Mouse (Mus musculus) liver, embryonic 11.5 days (tissue): Measurements from ENCODE around the gene Cdh18. TPM values are rescaled to one million over a fixed set of nuclear protein-coding genes. Genes with fewer than 3 reads are reported as not detected.

ENCODE experiments used
- ATAC-seq: fragments of 200-750 bp; cut with Nextera tagmentation; replicated peaks from 2 replicates; pipeline ENCODE4 v1.8.0; 2017; ENCODE audit warnings: moderate number of reproducible peaks, mild to moderate bottlenecking, moderate TSS enrichment, moderate library complexity; ENCODE audit not compliant: low FRiP score
- DNase-seq: peaks from one replicate; pipeline ENCODE4 v3.0.0-alpha.2; 2017; ENCODE audit warnings: low spot score
- H3K27ac ChIP-seq: fragments of 300-500 bp; sonication (generic); 2 replicates; pipeline ENCODE4 v1.5.1; 2014; ENCODE audit warnings: mild to moderate bottlenecking, low read depth, low read length, control low read depth
- H3K27me3 ChIP-seq: fragments of 300-500 bp; sonication (generic); replicated peaks from 2 replicates; pipeline ENCODE4 v1.6.1; 2014; ENCODE audit warnings: low read length, mixed read lengths; ENCODE audit not compliant: control insufficient read depth, insufficient read depth
- H3K36me3 ChIP-seq: fragments of 300-500 bp; sonication (generic); 2 replicates; pipeline ENCODE4 v1.6.1; 2014; ENCODE audit warnings: mild to moderate bottlenecking, low read length, moderate library complexity, mixed read lengths; ENCODE audit not compliant: control insufficient read depth, insufficient read depth
- H3K4me1 ChIP-seq: fragments of 300-500 bp; sonication (generic); replicated peaks from 2 replicates; pipeline ENCODE4 v1.6.1; 2014; ENCODE audit warnings: low read length, mixed read lengths; ENCODE audit not compliant: control insufficient read depth, insufficient read depth
- H3K4me2 ChIP-seq: fragments of 300-500 bp; sonication (generic); 2 replicates; pipeline ENCODE4 v1.6.1; 2014; ENCODE audit warnings: mild to moderate bottlenecking, control low read depth, moderate library complexity
- H3K4me3 ChIP-seq: fragments of 300-500 bp; sonication (generic); 2 replicates; pipeline ENCODE4 v1.5.1; 2014; ENCODE audit warnings: low read depth, low read length, control low read depth
- H3K9ac ChIP-seq: fragments of 300-500 bp; sonication (generic); 2 replicates; pipeline ENCODE4 v1.6.1; 2014; ENCODE audit warnings: low read depth, low read length, control low read depth
- H3K9me3 ChIP-seq: fragments of 300-500 bp; sonication (generic); 2 replicates; pipeline ENCODE4 v1.6.1; 2016; ENCODE audit warnings: low read length, inconsistent platforms, mixed read lengths; ENCODE audit not compliant: control insufficient read depth
- WGBS: fragments of 180-500 bp; shearing (Covaris S2); extraction: QIAGEN DNeasy Blood & Tissue Kit; methylation state at CpG from one replicate; pipeline ENCODE4 v1.1.7; 2014; 5-methylcytosine and 5-hydroxymethylcytosine counted together
- polyA plus RNA-seq: library from polyadenylated mRNA; unstranded; fragments of >200 nt; fragmentation: Nextera tagmentation; extraction: Ambion mirVana; gene quantifications from 2 replicates; pipeline ENCODE4 v1.2.1, GENCODE M21; 2014

The Cdh18 gene
- polyA plus RNA-seq, 1 experiment from 2014 or later: 0.14 TPM

GRCm38 (mm10) chr15:22984647-22985046 is 435.8 kb downstream of the Cdh18 start:
- H3K27ac ChIP-seq: no peak overlapping the region
- H3K4me2 ChIP-seq: no peak overlapping the region
- no peak overlapping the region for H3K9ac ChIP-seq
- H3K4me1 ChIP-seq: no peaks in the 10 kb centered on the region
- no peaks in the 10 kb centered on the region for H3K27me3 ChIP-seq
- ATAC-seq: no peak
- no peaks in the 10 kb centered on the region for H3K36me3 ChIP-seq
- H3K9me3 ChIP-seq: no peaks in the 10 kb centered on the region
- no peak overlapping the region for H3K4me3 ChIP-seq
- DNase-seq: no peak
- 72% methylated on average over 5 of the region's 5 CpGs for WGBS

GRCm38 (mm10) chr15:23016680-23017079 is 467.9 kb downstream of the Cdh18 start:
- 86% methylated on average over 5 of the region's 5 CpGs for WGBS
- Histone ChIP-seq H3K27ac (no peak overlapping the region), H3K27me3 (no peaks in the 10 kb centered on the region), H3K4me1 (no peaks in the 10 kb centered on the region), H3K4me2 (no peak overlapping the region), H3K36me3 (no peaks in the 10 kb centered on the region), H3K9ac (no peak overlapping the region), H3K4me3 (no peak overlapping the region), H3K9me3 (no peaks in the 10 kb centered on the region)
- DNase-seq: no peak
- no peak for ATAC-seq

GRCm38 (mm10) chr15:23021151-23021550 is 472.3 kb downstream of the Cdh18 start:
- Histone ChIP-seq H3K4me3 (no peak overlapping the region), H3K4me2 (no peak overlapping the region), H3K4me1 (no peaks in the 10 kb centered on the region), H3K9me3 (no peaks in the 10 kb centered on the region), H3K9ac (no peak overlapping the region), H3K27ac (no peak overlapping the region), H3K36me3 (no peaks in the 10 kb centered on the region), H3K27me3 (no peaks in the 10 kb centered on the region)
- 33% methylated on average over 2 of the region's 2 CpGs for WGBS
- ATAC-seq (no peak), DNase-seq (no peak)

GRCm38 (mm10) chr15:23022635-23023034 is 473.8 kb downstream of the Cdh18 start:
- no peak overlapping the region for H3K4me2 ChIP-seq
- ATAC-seq: no peak
- no peak for DNase-seq

GRCm38 (mm10) chr15:23035551-23036207 is 486.9 kb downstream of the Cdh18 start:
- H3K9ac ChIP-seq: no peak overlapping the region
- no peaks in the 10 kb centered on the region for H3K9me3 ChIP-seq
- H3K4me1 ChIP-seq: no peaks in the 10 kb centered on the region
- DNase-seq (no peak), ATAC-seq (no peak; the same call in 1 of the 2 replicates)
- H3K36me3 ChIP-seq: no peaks in the 10 kb centered on the region
- no peaks in the 10 kb centered on the region for H3K27me3 ChIP-seq
- 12% methylated on average over 14 of the region's 14 CpGs for WGBS
- peak overlapping the region; percentile 58 for H3K4me2 ChIP-seq
- H3K4me3 ChIP-seq: peak overlapping the region; percentile 21
- no peak overlapping the region for H3K27ac ChIP-seq

More at GRCm38 (mm10) chr15:23022635-23023034, 473.8 kb downstream of the Cdh18 start:
- no peak overlapping the region for H3K27ac ChIP-seq
- no peaks in the 10 kb centered on the region for H3K36me3 ChIP-seq
- no peak overlapping the region for H3K4me3 ChIP-seq
- H3K4me1 ChIP-seq: no peaks in the 10 kb centered on the region
- no peak overlapping the region for H3K9ac ChIP-seq
- H3K9me3 ChIP-seq: no peaks in the 10 kb centered on the region
- no peaks in the 10 kb centered on the region for H3K27me3 ChIP-seq

- Histone ChIP-seq H3K4me3 (peak overlapping the region; percentile 21), H3K36me3 (no peaks in the 10 kb centered on the region), H3K9ac (no peak overlapping the region), H3K4me1 (no peaks in the 10 kb centered on the region), H3K27me3 (no peaks in the 10 kb centered on the region), H3K4me2 (peak overlapping the region; percentile 58), H3K9me3 (no peaks in the 10 kb centered on the region), H3K27ac (no peak overlapping the region)
- WGBS: 14% methylated on average over 23 of the region's 23 CpGs
- peak; percentile 34 for DNase-seq
- peak; percentile 74 for ATAC-seq
These were observed 487.6 kb downstream of the Cdh18 start for GRCm38 (mm10) chr15:23036208-23037065.

GRCm38 (mm10) chr15:23037561-23037960 is 488.7 kb downstream of the Cdh18 start:
- H3K9ac ChIP-seq: no peak overlapping the region

GRCm38 (mm10) chr15:23046127-23046785 is 497.4 kb downstream of the Cdh18 start:
- H3K27me3 ChIP-seq: no peaks in the 10 kb centered on the region
- H3K4me2 ChIP-seq: no peak overlapping the region
- H3K36me3 ChIP-seq: no peaks in the 10 kb centered on the region
- DNase-seq (no peak), ATAC-seq (no peak)
- 66% methylated on average over 4 of the region's 4 CpGs for WGBS
- no peaks in the 10 kb centered on the region for H3K9me3 ChIP-seq
- H3K4me3 ChIP-seq: no peak overlapping the region
- no peak overlapping the region for H3K27ac ChIP-seq
- no peak overlapping the region for H3K9ac ChIP-seq
- H3K4me1 ChIP-seq: no peaks in the 10 kb centered on the region

More at GRCm38 (mm10) chr15:23037561-23037960, 488.7 kb downstream of the Cdh18 start:
- Histone ChIP-seq H3K4me1 (no peaks in the 10 kb centered on the region), H3K9me3 (no peaks in the 10 kb centered on the region), H3K4me2 (no peak overlapping the region), H3K27ac (no peak overlapping the region), H3K27me3 (no peaks in the 10 kb centered on the region), H3K4me3 (no peak overlapping the region), H3K36me3 (no peaks in the 10 kb centered on the region)
- ATAC-seq (no peak), DNase-seq (no peak)
